Mouse (Mus musculus) layer of hippocampus, postnatal 14 days (tissue): ENCODE data around the gene Olfr547. TPM values are rescaled to one million over a fixed set of nuclear protein-coding genes. Genes with fewer than 3 reads are reported as not detected.

Source experiments
- DNase-seq, 2 experiments: peaks; one replicate each; pipeline ENCODE4 v3.0.0; 2021 to 2022; ENCODE audit warnings: low spot score in 2 of 2, mixed read lengths in 1 of 2
- total RNA-seq, 2 experiments: library from RNA; stranded (reverse); gene quantifications; 2 replicates each; pipeline ENCODE4 v1.2.3; 2021

Gene Olfr547
- total RNA-seq, 2 experiments from 2014 or later = not detected

GRCm38 (mm10) chr7:102564999-102565997 is 30.7 kb downstream of the Olfr547 start, which contains the start of gene Trim21:
Gene Trim21 (minus strand): TSS chr7:102565486.
- DNase-seq = peak in 1 of 2 experiments; percentile 55

- DNase-seq = no peak
Measured at GRCm38 (mm10) chr7:102566219-102566618, 31.7 kb downstream of the Olfr547 start.

- DNase-seq = no peak
Measured at GRCm38 (mm10) chr7:102571142-102571541, 36.6 kb downstream of the Olfr547 start, which contains the start of gene Olfr550. Gene Olfr550 (plus strand): TSS chr7:102571442.

DNA sequence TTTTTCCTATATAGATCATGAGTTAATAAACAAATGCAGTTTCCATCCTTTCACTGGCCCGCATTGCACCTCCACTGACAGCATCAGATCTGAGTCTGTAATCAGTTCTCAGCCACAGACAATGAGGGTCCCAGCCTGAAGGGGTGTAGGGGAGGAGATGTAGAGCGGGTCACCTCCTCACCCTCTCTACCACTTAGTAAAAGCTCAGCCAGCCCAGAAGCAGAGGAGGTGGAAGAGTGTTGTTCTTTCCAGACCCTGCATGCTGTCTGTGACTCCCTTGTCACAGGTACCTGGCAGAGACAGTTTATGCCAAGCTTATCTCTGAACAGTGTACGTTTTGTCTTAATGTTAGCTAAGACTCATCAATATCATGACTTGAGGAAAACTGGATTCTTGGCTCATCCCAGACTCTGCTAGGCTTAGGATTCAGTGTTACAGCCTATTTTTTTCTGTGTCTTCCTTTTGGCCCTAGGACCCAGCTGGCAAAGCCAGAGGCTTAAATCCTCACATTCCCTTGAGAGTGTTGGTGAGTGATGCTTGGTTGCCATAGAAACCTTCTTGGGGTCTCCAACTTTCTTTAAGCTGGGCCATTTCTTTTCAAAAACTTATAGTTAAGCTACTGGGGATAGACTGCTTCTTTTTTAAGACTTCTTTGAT is 38.8 kb downstream of the Olfr547 start:
- no peak for DNase-seq

GRCm38 (mm10) chr7:102575998-102576397 is 41.4 kb downstream of the Olfr547 start:
- DNase-seq = no peak

Other genes with a start within 250 kb of the Olfr547 start
- 10 to 100 TPM; 12.1 to 12.9 TPM for gene Rrm1, start 93.1 kb upstream of the Olfr547 start, total RNA-seq
- gene Olfr543, start 53.1 kb upstream of the Olfr547 start, total RNA-seq = not detected
- gene Olfr544, start 46.4 kb upstream of the Olfr547 start, total RNA-seq = not detected
- not detected for gene Olfr545, start 35.2 kb upstream of the Olfr547 start, total RNA-seq
- not detected for gene Olfr548-ps1, start 6.1 kb downstream of the Olfr547 start, total RNA-seq
- gene Olfr549, start 15.1 kb downstream of the Olfr547 start, total RNA-seq = not detected
- 1 to 10 TPM; 2.5 to 3.2 TPM for gene Trim21, start 30.7 kb downstream of the Olfr547 start, total RNA-seq
- gene Olfr550, start 36.7 kb downstream of the Olfr547 start, total RNA-seq = 1 to 10 TPM; 2.8 to 2.9 TPM
- not detected for gene Olfr551, start 57.1 kb downstream of the Olfr547 start, total RNA-seq
- under 1 TPM in 1 of 2 experiments, not detected in 1; 0.12 TPM for gene Olfr552, start 63.0 kb downstream of the Olfr547 start, total RNA-seq
- not detected for gene Olfr553, start 83.5 kb downstream of the Olfr547 start, total RNA-seq
- not detected for gene Olfr554, start 103.7 kb downstream of the Olfr547 start, total RNA-seq
- gene Olfr555, start 124.1 kb downstream of the Olfr547 start, total RNA-seq = not detected
- under 1 TPM in 1 of 2 experiments, not detected in 1; 0.09 TPM for gene Olfr556, start 130.2 kb downstream of the Olfr547 start, total RNA-seq
- gene Trim68, start 152.6 kb downstream of the Olfr547 start, total RNA-seq = 1 to 10 TPM; 5.5 to 6.4 TPM
- under 1 TPM; 0.19 to 0.21 TPM for gene Olfr557, start 161.2 kb downstream of the Olfr547 start, total RNA-seq
- gene Olfr558, start 167.5 kb downstream of the Olfr547 start, total RNA-seq = under 1 TPM; 0.41 to 0.45 TPM
- not detected for gene Olfr33, start 184.3 kb downstream of the Olfr547 start, total RNA-seq
- not detected for gene Olfr559, start 192.7 kb downstream of the Olfr547 start, total RNA-seq
- not detected for gene Olfr560, start 224.6 kb downstream of the Olfr547 start, total RNA-seq
- under 1 TPM; 0.16 to 0.38 TPM for gene Olfr78, start 224.7 kb downstream of the Olfr547 start, total RNA-seq
- gene Olfr561, start 236.5 kb downstream of the Olfr547 start, total RNA-seq = under 1 TPM in 1 of 2 experiments, not detected in 1; 0.24 TPM